Mouse (Mus musculus) thymus, adult 2 months (tissue): ENCODE results near the gene Lpxn. TPM values are rescaled to one million over a fixed set of nuclear protein-coding genes. Genes with fewer than 3 reads are reported as not detected.

Experiments used
- DNase-seq: peaks from one replicate; pipeline ENCODE4 v3.0.0; 2021
- H3K27ac ChIP-seq: fragments of 200-500 bp; 2 replicates; pipeline ENCODE4 v1.5.1; 2012; ENCODE audit warnings: low read length, control low read depth; ENCODE audit not compliant: control insufficient read depth, insufficient read depth
- H3K27me3 ChIP-seq: fragments of 200-500 bp; 2 replicates; pipeline ENCODE4 v1.6.1; 2012; ENCODE audit warnings: mild to moderate bottlenecking, low read length, moderate library complexity, mixed read lengths; ENCODE audit not compliant: control insufficient read depth, insufficient read depth
- H3K36me3 ChIP-seq: fragments of 200-500 bp; 2 replicates; pipeline ENCODE4 v1.6.1; 2012; ENCODE audit warnings: mild to moderate bottlenecking, low read length, moderate library complexity; ENCODE audit not compliant: control insufficient read depth, insufficient read depth
- H3K4me1 ChIP-seq: fragments of 200-500 bp; replicated peaks from 2 replicates; pipeline ENCODE4 v1.6.1; 2012; ENCODE audit warnings: low read length; ENCODE audit not compliant: control insufficient read depth, insufficient read depth
- H3K4me3 ChIP-seq: fragments of 200-500 bp; 2 replicates; pipeline ENCODE4 v1.5.1; 2012; ENCODE audit warnings: mild to moderate bottlenecking, low read length, control low read depth, moderate library complexity; ENCODE audit not compliant: control insufficient read depth, insufficient read depth
- CTCF ChIP-seq: fragments of 200-500 bp; IDR thresholded peaks from 2 replicates; pipeline ENCODE4 v1.5.1; 2012; ENCODE audit warnings: mild to moderate bottlenecking, control low read depth, low read length, moderate library complexity, borderline replicate concordance; ENCODE audit not compliant: control insufficient read depth, poor library complexity, insufficient read depth; ENCODE audit errors: extremely low read depth
- POLR2A ChIP-seq: fragments of 200-500 bp; IDR thresholded peaks from 2 replicates; pipeline ENCODE4 v1.6.1; 2012; ENCODE audit warnings: mild to moderate bottlenecking, low read length, control low read depth, moderate library complexity; ENCODE audit not compliant: control insufficient read depth, poor library complexity, insufficient read depth; ENCODE audit errors: extremely low read depth
- WGBS: fragments of 180-500 bp; shearing (Covaris S2); methylation state at CpG from one replicate; pipeline ENCODE4 v1.1.7; 2018; 5-methylcytosine and 5-hydroxymethylcytosine counted together
- polyA plus RNA-seq: library from polyadenylated mRNA; depleted of rRNA; stranded (reverse); fragments of >200 nt; gene quantifications from 2 replicates; pipeline ENCODE4 v1.2.3, GENCODE M21; 2012

The Lpxn gene
- polyA plus RNA-seq, 1 experiment: 40.4 TPM

DNA sequence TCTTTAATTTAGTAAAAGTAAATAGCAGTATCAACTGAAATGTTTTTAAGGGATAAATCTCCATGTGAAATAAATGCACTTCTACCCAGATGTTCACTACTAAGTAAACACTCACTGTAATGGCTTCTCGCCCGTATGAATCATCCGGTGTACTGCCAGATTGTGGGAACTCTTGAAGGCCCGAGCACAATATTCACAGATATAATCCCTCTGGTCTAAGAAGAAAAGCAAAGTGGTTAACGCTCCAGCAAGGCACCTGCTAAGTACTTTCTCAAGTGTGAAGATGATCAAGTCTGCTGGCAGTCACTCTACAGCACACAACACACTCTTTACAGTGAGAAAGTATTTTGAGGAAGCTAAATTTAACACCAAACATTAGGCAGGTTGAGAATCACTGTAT lies 25.1 kb upstream of the Lpxn start:
- Histone ChIP-seq H3K27me3 (no peaks in the 10 kb centered on the region), H3K36me3 (peaks cover 76% of the 10 kb centered on the region), H3K4me3 (no peak overlapping the region), H3K27ac (no peak overlapping the region), H3K4me1 (no peaks in the 10 kb centered on the region)
- DNase-seq: no peak
- no peak for TF ChIP-seq CTCF
- 94% methylated on average over 5 of the region's 5 CpGs for WGBS

DNA sequence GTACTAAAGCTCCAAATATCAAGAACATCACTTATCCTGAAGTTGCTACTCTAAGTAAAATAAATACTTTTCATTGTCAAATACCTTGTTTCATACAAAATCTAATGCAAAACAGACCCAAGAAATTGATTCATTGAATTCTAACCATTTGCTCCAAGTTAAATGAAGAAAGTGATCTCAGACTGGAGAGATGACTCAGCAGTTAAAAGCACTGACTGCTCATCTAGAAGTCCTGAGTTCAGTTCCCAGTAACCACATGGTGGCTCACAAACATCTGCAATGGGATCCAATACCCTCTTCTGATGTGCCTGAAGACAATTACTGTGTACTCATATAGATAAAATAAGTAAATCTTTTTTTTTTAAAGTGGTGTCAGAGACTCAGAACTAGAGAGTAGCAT lies 15.6 kb upstream of the Lpxn start:
- DNase-seq: no peak
- H3K4me3 ChIP-seq: no peak overlapping the region
- H3K27ac ChIP-seq: no peak overlapping the region
- no peaks in the 10 kb centered on the region for H3K27me3 ChIP-seq
- H3K36me3 ChIP-seq: peaks cover 26% of the 10 kb centered on the region
- H3K4me1 ChIP-seq: no peaks in the 10 kb centered on the region
- no peak for TF ChIP-seq CTCF
- no peak for TF ChIP-seq POLR2A

DNA sequence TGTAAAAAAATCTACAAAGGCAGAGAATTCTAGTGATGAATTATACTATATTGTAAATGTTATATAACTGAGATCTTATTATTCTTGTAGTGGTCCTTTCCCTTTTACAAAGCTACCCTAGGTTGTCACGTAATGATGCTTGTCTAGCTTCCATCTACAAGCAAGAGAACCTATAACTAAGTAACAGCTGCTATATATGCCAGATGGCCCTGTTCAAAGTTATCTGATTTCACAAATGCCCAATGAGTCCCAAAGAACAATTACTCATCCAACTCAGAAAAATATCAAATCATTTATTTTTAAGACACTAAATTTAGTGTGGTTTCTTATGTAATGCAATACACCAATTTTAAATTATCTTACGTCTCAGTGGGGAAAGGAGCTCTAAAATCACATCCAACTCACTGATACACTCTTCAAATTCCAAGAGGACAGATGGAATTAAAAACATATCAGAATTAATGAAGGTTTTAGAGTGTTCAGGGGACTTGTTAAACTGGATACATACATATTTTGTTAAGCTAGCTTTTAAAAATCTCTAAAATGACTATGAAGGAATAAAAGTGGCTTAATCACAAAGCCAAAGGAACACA lies 9.1 kb upstream of the Lpxn start:
- Histone ChIP-seq H3K4me3 (no peak overlapping the region), H3K36me3 (peaks cover 5% of the 10 kb centered on the region; the same call in 1 of the 2 replicates), H3K27ac (no peak overlapping the region), H3K27me3 (no peaks in the 10 kb centered on the region), H3K4me1 (no peaks in the 10 kb centered on the region; the same call in 1 of the 2 replicates)
- DNase-seq: no peak
- 93% methylated on average over 2 of the region's 2 CpGs for WGBS
- TF ChIP-seq POLR2A: no peak
- no peak for TF ChIP-seq CTCF

DNA sequence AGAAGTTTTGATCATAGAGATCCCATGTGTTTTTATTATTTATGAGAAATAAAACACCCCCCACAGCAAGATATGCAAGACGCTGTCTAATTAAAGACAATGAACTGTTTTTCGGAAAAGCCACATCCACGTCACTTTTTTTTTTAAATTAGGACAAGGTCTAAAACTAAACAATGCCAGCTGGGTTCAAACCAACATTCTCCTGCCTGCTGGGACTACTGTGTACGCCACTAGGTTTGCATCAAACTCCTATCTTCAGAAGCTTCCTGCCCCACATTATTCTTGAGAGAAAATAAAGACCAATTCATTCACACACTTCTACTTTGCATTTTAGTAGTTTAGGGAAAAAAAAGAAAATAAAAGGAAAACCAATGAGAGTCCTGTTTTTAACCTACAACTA lies 8.3 kb upstream of the Lpxn start:
- WGBS: 90% methylated on average over 4 of the region's 4 CpGs
- peaks cover 5% of the 10 kb centered on the region; the same call in 1 of the 2 replicates for H3K36me3 ChIP-seq
- DNase-seq: no peak

DNA sequence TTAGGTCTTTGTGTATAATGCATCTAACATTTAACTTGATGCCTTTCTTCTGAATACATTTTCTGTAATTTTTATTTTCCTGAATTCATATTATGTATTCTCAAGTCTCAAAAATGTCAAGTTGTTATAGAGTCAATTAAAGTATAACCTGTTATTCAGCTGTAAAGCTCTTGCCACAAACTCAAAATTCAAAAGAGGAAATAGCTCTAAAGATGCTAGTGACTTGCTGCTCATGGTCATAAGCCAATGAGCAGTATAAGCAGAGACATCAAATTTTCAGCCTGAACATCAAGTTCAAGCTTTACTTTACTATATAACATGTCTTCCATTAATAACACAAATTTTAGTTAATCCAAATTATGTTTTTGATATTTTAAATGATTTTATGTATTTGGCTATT lies 3.6 kb upstream of the Lpxn start:
- Histone ChIP-seq H3K4me1 (no peaks in the 10 kb centered on the region; the same call in 1 of the 2 replicates), H3K27me3 (no peaks in the 10 kb centered on the region), H3K27ac (no peak overlapping the region), H3K36me3 (peaks cover 5% of the 10 kb centered on the region; the same call in 1 of the 2 replicates), H3K4me3 (no peak overlapping the region)
- DNase-seq: no peak
- no peak for TF ChIP-seq POLR2A
- no peak for TF ChIP-seq CTCF

More for the DNA sequence above, 8.3 kb upstream of the Lpxn start:
- TF ChIP-seq CTCF: no peak
- TF ChIP-seq POLR2A: no peak
- Histone ChIP-seq H3K4me1 (no peaks in the 10 kb centered on the region; the same call in 1 of the 2 replicates), H3K4me3 (no peak overlapping the region), H3K27ac (no peak overlapping the region), H3K27me3 (no peaks in the 10 kb centered on the region)

DNA sequence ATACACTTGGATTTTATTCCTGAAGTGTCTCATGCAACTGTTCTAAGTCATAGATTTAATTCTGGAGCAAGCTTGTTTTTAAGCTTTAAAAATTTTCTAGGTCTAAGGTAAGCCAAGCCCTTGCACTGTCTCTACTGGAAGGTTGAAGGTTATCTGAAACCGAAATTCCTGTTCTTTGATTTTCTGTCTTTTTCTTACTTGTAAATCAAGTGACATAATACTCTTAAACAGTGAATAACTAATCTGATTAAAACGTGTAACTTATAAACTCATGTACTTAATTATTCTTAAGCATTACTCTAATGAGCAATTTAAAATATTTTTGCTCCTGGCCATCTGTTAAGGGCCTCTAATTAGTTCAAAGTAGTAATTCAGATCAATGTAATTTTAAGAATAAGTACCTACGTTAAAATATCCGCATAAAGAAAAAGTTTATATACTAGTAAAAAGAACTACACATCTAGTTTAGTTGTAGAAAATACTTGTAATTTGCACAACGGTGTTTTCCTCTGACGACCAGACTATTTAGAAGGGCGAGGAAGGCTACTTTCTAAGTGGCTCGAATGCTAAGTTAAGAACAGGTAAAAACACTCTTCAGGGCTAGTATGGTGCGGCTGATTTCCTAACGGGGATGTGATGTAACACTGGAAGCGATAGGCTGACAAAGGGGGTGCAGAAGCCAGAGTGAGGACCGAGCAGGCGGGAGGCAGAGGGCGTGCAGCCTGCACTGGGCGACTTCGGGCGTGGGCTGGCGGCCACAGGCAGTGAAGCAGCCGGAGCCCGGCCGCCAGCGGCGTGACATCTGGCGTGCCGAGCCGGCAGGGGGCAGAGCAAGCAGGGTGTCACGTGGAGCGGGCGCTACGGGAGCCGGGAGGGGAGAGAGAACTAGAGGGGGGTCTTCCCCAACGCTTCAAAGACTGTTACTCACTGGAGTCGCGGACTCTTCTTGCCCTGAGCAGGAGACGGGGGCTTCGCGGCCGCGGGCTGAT lies 1.6 kb upstream of the Lpxn start:
- no peaks in the 10 kb centered on the region for H3K36me3 ChIP-seq
- H3K4me1 ChIP-seq: no peaks in the 10 kb centered on the region; the same call in 1 of the 2 replicates
- TF ChIP-seq CTCF (peak; percentile 89; the same call in 1 of the 2 replicates), POLR2A (0 out of 2 replicates have a peak, but pooled peaks have one; percentile 29)
- peak overlapping the region; percentile 90 for H3K27ac ChIP-seq
- DNase-seq: peak; percentile 96
- under 1% methylated on average over 39 of the region's 39 CpGs for WGBS
- H3K27me3 ChIP-seq: no peaks in the 10 kb centered on the region
- peak overlapping the region; percentile 96 for H3K4me3 ChIP-seq

DNA sequence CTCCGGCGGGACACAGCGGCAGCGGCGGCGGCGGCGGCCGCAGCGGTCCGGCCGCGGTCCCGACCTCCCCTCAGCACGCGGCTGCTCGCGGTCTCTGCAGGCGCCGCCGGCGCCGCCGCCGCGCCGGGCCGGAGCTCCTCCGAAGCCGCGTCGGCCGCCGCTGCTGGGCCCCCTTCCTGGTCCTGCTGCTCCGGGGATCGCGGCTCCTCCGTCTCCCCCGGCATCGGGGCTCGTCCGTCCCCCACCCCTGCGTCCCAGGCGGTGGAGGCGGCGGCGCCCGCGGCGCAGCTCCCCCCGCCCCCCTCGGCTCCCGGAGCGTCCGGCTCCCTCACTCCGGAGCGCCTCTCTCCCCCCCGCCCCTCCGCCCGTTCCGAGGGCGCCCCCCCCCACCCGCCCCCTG lies 883 bp upstream of the Lpxn start:
- DNase-seq: no peak
- H3K4me3 ChIP-seq: peak overlapping the region; percentile 96
- peak overlapping the region; percentile 90 for H3K27ac ChIP-seq
- no peaks in the 10 kb centered on the region for H3K27me3 ChIP-seq
- H3K36me3 ChIP-seq: no peaks in the 10 kb centered on the region
- under 1% methylated on average over 60 of the region's 63 CpGs for WGBS
- H3K4me1 ChIP-seq: no peaks in the 10 kb centered on the region; the same call in 1 of the 2 replicates
- TF ChIP-seq POLR2A (no peak), CTCF (no peak)
